In the genomic region with DNA sequence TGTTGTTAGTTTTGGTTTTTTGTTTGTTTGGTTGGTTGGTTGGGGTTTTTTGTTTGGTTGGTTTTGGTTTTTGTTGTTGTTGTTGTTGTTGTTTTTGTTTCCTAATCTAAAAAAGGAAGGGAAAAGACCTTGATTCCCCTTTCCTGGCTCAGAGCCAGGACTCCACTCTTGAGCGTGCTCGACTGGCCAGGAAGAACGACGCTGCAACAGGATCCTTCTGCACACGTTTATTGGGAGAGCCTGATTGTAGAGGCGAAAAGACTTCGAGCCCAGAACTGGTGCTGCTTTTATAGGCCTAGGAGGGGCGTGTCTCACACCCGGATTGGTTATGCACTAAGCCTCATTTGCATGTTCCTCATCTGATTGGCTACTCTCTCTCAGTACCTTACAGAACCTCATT, we compare ENCODE assay signal across 14 mouse cellular contexts. TPM values are rescaled to one million over a fixed set of nuclear protein-coding genes. Genes with fewer than 3 reads are reported as not detected.
DNase-seq lines count a peak whose midpoint lies in the region; ATAC-seq lines count a peak whose summit lies in the region.
"Not testable (repeated sequence)": the region's sequence is repeated elsewhere in the genome, so short reads cannot be mapped to it uniquely, and the experiment has no call there.
"Had no signal": no experiment of that assay in that cellular context is flagged by ENCODE, and none has a peak within 500 bp of the region (broad histone marks: within the 10 kb centered on the region; RNA-seq: fewer than 3 reads in every experiment).

No protein-coding gene starts in this region.

- not testable (repeated sequence) for H3K27me3 ChIP-seq in heart, embryonic 11.5 days (ENCODE audit: control insufficient read depth, insufficient read depth, low read length); hindbrain, embryonic 11.5 days (ENCODE audit: control insufficient read depth, insufficient read depth, low read length); limb, embryonic 13.5 days; lung, embryonic 15.5 days; midbrain, embryonic 14.5 days (ENCODE audit: control insufficient read depth, insufficient read depth, low read length); neural tube, embryonic 11.5 days (ENCODE audit: control insufficient read depth, insufficient read depth, low read length)

- H3K4me1 ChIP-seq in heart, embryonic 11.5 days (ENCODE audit: control insufficient read depth, insufficient read depth, low read length); hindbrain, embryonic 11.5 days (replicated peaks; ENCODE audit: control insufficient read depth, insufficient read depth, low read length); limb, embryonic 13.5 days; lung, embryonic 15.5 days; midbrain, embryonic 14.5 days (ENCODE audit: control insufficient read depth, insufficient read depth, low read length); neural tube, embryonic 11.5 days (ENCODE audit: control insufficient read depth, insufficient read depth, low read length): not testable (repeated sequence)

- H3K27ac ChIP-seq in heart, embryonic 11.5 days (ENCODE audit: low read depth, low read length); hindbrain, embryonic 11.5 days (ENCODE audit: low read depth, low read length); limb, embryonic 13.5 days; lung, embryonic 15.5 days; midbrain, embryonic 14.5 days (replicated peaks; ENCODE audit: low read depth, low read length); neural tube, embryonic 11.5 days (ENCODE audit: low read depth, low read length): not testable (repeated sequence)

- H3K9me3 ChIP-seq in heart, embryonic 11.5 days (replicated peaks; ENCODE audit: control insufficient read depth, low read length); hindbrain, embryonic 11.5 days (ENCODE audit: control insufficient read depth, low read length); lung, embryonic 15.5 days; neural tube, embryonic 11.5 days (ENCODE audit: control insufficient read depth, low read length): not testable (repeated sequence)
- H3K9me3 ChIP-seq in limb, embryonic 13.5 days, result peaks cover 21% of the 10 kb centered on the region
- peaks cover 25% of the 10 kb centered on the region for H3K9me3 ChIP-seq in midbrain, embryonic 14.5 days (ENCODE audit: control insufficient read depth, low read length)

- H3K36me3 ChIP-seq in heart, embryonic 11.5 days (ENCODE audit: control insufficient read depth, insufficient read depth, low read length); hindbrain, embryonic 11.5 days (ENCODE audit: control insufficient read depth, insufficient read depth, low read length); limb, embryonic 13.5 days; lung, embryonic 15.5 days; midbrain, embryonic 14.5 days (ENCODE audit: control insufficient read depth, insufficient read depth, low read length); neural tube, embryonic 11.5 days (ENCODE audit: control insufficient read depth, insufficient read depth, low read length): not testable (repeated sequence)

- H3K9ac ChIP-seq in heart, embryonic 11.5 days (ENCODE audit: low read depth, low read length); hindbrain, embryonic 11.5 days (ENCODE audit: low read depth, low read length); limb, embryonic 13.5 days; lung, embryonic 15.5 days; midbrain, embryonic 14.5 days (replicated peaks; ENCODE audit: low read length); neural tube, embryonic 11.5 days (ENCODE audit: low read length): not testable (repeated sequence)

- DNase-seq in hindbrain, embryonic 11.5 days (ENCODE audit: low spot score); midbrain, embryonic 14.5 days; neural tube, embryonic 11.5 days (ENCODE audit: low spot score): not testable (repeated sequence)

- peak; percentile 61 for ATAC-seq in heart, embryonic 11.5 days (replicated peaks; ENCODE audit: insufficient number of reproducible peaks, low FRiP score, low TSS enrichment)
- peak; percentile 59; the same call in 1 of the 2 replicates for ATAC-seq in hindbrain, embryonic 11.5 days (ENCODE audit: low FRiP score)
- 0 out of 2 replicates have a peak, but pooled peaks have one; percentile 57 for ATAC-seq in limb, embryonic 13.5 days (ENCODE audit: low FRiP score, low read depth)
- ATAC-seq in lung, embryonic 15.5 days (ENCODE audit: borderline replicate concordance, extremely low read depth, low FRiP score, low TSS enrichment), result peak; percentile 46; the same call in 1 of the 2 replicates
- ATAC-seq in midbrain, embryonic 14.5 days (ENCODE audit: low FRiP score, low TSS enrichment), result peak; percentile 66
- 0 out of 2 replicates have a peak, but pooled peaks have one; percentile 48 for ATAC-seq in neural tube, embryonic 11.5 days (ENCODE audit: insufficient read depth, low FRiP score, low TSS enrichment)

- H3K4me2 ChIP-seq in heart, embryonic 11.5 days; hindbrain, embryonic 11.5 days (replicated peaks; ENCODE audit: low read depth, low read length); limb, embryonic 13.5 days (replicated peaks); lung, embryonic 15.5 days; midbrain, embryonic 14.5 days (ENCODE audit: low read length); neural tube, embryonic 11.5 days (ENCODE audit: low read depth): not testable (repeated sequence)

- WGBS in heart, embryonic 11.5 days (ENCODE audit: insufficient replicate concordance), result 73% methylated on average over 9 of the region's 9 CpGs
- WGBS in hindbrain, embryonic 11.5 days, result 76% methylated on average over 9 of the region's 9 CpGs
- WGBS in limb, embryonic 13.5 days, result 75% methylated on average over 9 of the region's 9 CpGs
- 73% methylated on average over 9 of the region's 9 CpGs for WGBS in lung, embryonic 15.5 days
- whole genome bisulfite sequencing in midbrain, embryonic 14.5 days, result 77% methylated on average over 9 of the region's 9 CpGs
- 76% methylated on average over 9 of the region's 9 CpGs for WGBS in neural tube, embryonic 11.5 days

- not testable (repeated sequence) for H3K4me3 ChIP-seq in heart, embryonic 11.5 days (ENCODE audit: low read depth, low read length); hindbrain, embryonic 11.5 days (ENCODE audit: low read depth, low read length); limb, embryonic 13.5 days; lung, embryonic 15.5 days; midbrain, embryonic 14.5 days (replicated peaks; ENCODE audit: low read depth, low read length); neural tube, embryonic 11.5 days (ENCODE audit: low read depth, low read length)

RNA-seq across cellular contexts. Expression of gene Gm10354, which starts 19.3 kb away (rescaled TPM):
- not detected in 2 replicates for polyA plus RNA-seq in heart, embryonic 11.5 days (2014; fragmentation: Nextera tagmentation; extraction: Ambion mirVana)
- not detected in 2 replicates for polyA plus RNA-seq in hindbrain, embryonic 11.5 days (2014; fragmentation: Nextera tagmentation; extraction: Ambion mirVana)
- polyA plus RNA-seq in limb, embryonic 13.5 days (2015; fragmentation: Nextera tagmentation; extraction: Ambion mirVana), result not detected in 2 replicates
- not detected in 2 replicates for polyA plus RNA-seq in lung, embryonic 15.5 days (2015; fragmentation: Nextera tagmentation; extraction: Ambion mirVana)
- not detected in 2 replicates for polyA plus RNA-seq in midbrain, embryonic 14.5 days (2014; fragmentation: Nextera tagmentation; extraction: Ambion mirVana)
- not detected in 2 replicates for polyA plus RNA-seq in neural tube, embryonic 11.5 days (2014; fragmentation: Nextera tagmentation; extraction: Ambion mirVana)
- polyA plus RNA-seq: adrenal gland, adult 2 months; brain, embryonic 14.5 days; embryonic facial prominence, embryonic 11.5 days; embryonic facial prominence, embryonic 14.5 days; forebrain, embryonic 11.5 days; forebrain, embryonic 13.5 days; forebrain, embryonic 15.5 days had no signal

RNA-seq across cellular contexts. Expression of gene Gm17019, which starts 34.7 kb away (rescaled TPM):
- not detected in 2 replicates for polyA plus RNA-seq in heart, embryonic 11.5 days (2014; fragmentation: Nextera tagmentation; extraction: Ambion mirVana)
- polyA plus RNA-seq in hindbrain, embryonic 11.5 days (2014; fragmentation: Nextera tagmentation; extraction: Ambion mirVana), result not detected in 2 replicates
- not detected in 2 replicates for polyA plus RNA-seq in limb, embryonic 13.5 days (2015; fragmentation: Nextera tagmentation; extraction: Ambion mirVana)
- polyA plus RNA-seq in lung, embryonic 15.5 days (2015; fragmentation: Nextera tagmentation; extraction: Ambion mirVana), result not detected in 2 replicates
- not detected in 2 replicates for polyA plus RNA-seq in midbrain, embryonic 14.5 days (2014; fragmentation: Nextera tagmentation; extraction: Ambion mirVana)
- polyA plus RNA-seq in neural tube, embryonic 11.5 days (2014; fragmentation: Nextera tagmentation; extraction: Ambion mirVana), result not detected in 2 replicates
- polyA plus RNA-seq: adrenal gland, adult 2 months; brain, embryonic 14.5 days; C2C12; embryonic facial prominence, embryonic 11.5 days; embryonic facial prominence, embryonic 14.5 days; forebrain, embryonic 11.5 days; forebrain, embryonic 13.5 days; forebrain, embryonic 15.5 days had no signal

RNA-seq across cellular contexts. Expression of gene Speer4e, which starts 59.8 kb away (rescaled TPM):
- polyA plus RNA-seq in heart, embryonic 11.5 days (2014; fragmentation: Nextera tagmentation; extraction: Ambion mirVana), result not detected in 2 replicates
- polyA plus RNA-seq in hindbrain, embryonic 11.5 days (2014; fragmentation: Nextera tagmentation; extraction: Ambion mirVana), result not detected in 2 replicates
- polyA plus RNA-seq in limb, embryonic 13.5 days (2015; fragmentation: Nextera tagmentation; extraction: Ambion mirVana), result not detected in 2 replicates
- not detected in 2 replicates for polyA plus RNA-seq in lung, embryonic 15.5 days (2015; fragmentation: Nextera tagmentation; extraction: Ambion mirVana)
- polyA plus RNA-seq in midbrain, embryonic 14.5 days (2014; fragmentation: Nextera tagmentation; extraction: Ambion mirVana), result not detected in 2 replicates
- polyA plus RNA-seq in neural tube, embryonic 11.5 days (2014; fragmentation: Nextera tagmentation; extraction: Ambion mirVana), result not detected in 2 replicates
- polyA plus RNA-seq: adrenal gland, adult 2 months; brain, embryonic 14.5 days; C2C12; embryonic facial prominence, embryonic 11.5 days; embryonic facial prominence, embryonic 14.5 days; forebrain, embryonic 11.5 days; forebrain, embryonic 13.5 days; forebrain, embryonic 15.5 days had no signal
